Mouse (Mus musculus) heart, embryonic 12.5 days (tissue): ENCODE results near the gene Zkscan6. TPM values are rescaled to one million over a fixed set of nuclear protein-coding genes. Genes with fewer than 3 reads are reported as not detected.
A peak's percentile ranks its signal among the peaks of the same experiment; 100 is the strongest.

Experiments
- ATAC-seq: fragments of 200-750 bp; cut with Nextera tagmentation; 2 replicates; pipeline ENCODE4 v1.8.0; 2017; ENCODE audit warnings: moderate TSS enrichment, moderate library complexity; ENCODE audit not compliant: insufficient number of reproducible peaks, low FRiP score
- H3K27ac ChIP-seq: fragments of 300-500 bp; sonication (generic); 2 replicates; pipeline ENCODE4 v1.5.1; 2016; ENCODE audit warnings: mild to moderate bottlenecking, moderate library complexity; ENCODE audit not compliant: poor library complexity, severe bottlenecking
- H3K27me3 ChIP-seq: fragments of 300-500 bp; sonication (generic); replicated peaks from 2 replicates; pipeline ENCODE4 v1.6.1; 2016; ENCODE audit warnings: mild to moderate bottlenecking, moderate library complexity
- H3K36me3 ChIP-seq: fragments of 300-500 bp; sonication (generic); 2 replicates; pipeline ENCODE4 v1.6.1; 2016; ENCODE audit warnings: mild to moderate bottlenecking, moderate library complexity
- H3K4me1 ChIP-seq: fragments of 300-500 bp; sonication (generic); replicated peaks from 2 replicates; pipeline ENCODE4 v1.6.1; 2016; ENCODE audit warnings: mild to moderate bottlenecking
- H3K4me2 ChIP-seq: fragments of 300-500 bp; sonication (generic); 2 replicates; pipeline ENCODE4 v1.6.1; 2016; ENCODE audit warnings: mild to moderate bottlenecking, moderate library complexity
- H3K4me3 ChIP-seq: fragments of 300-500 bp; sonication (generic); 2 replicates; pipeline ENCODE4 v1.5.1; 2016; ENCODE audit warnings: mild to moderate bottlenecking
- H3K9ac ChIP-seq: fragments of 300-500 bp; sonication (generic); 2 replicates; pipeline ENCODE4 v1.6.1; 2016; ENCODE audit warnings: mild to moderate bottlenecking, moderate library complexity
- H3K9me3 ChIP-seq: fragments of 300-500 bp; sonication (generic); replicated peaks from 2 replicates; pipeline ENCODE4 v1.6.1; 2016; ENCODE audit warnings: mild to moderate bottlenecking, moderate library complexity
- WGBS: fragments of 180-500 bp; shearing (Covaris S2); methylation state at CpG from one replicate; pipeline ENCODE4 v1.1.7; 2016; 5-methylcytosine and 5-hydroxymethylcytosine counted together
- polyA plus RNA-seq: library from polyadenylated mRNA; unstranded; fragments of >200 nt; fragmentation: Nextera tagmentation; extraction: Ambion mirVana; gene quantifications from 2 replicates; pipeline ENCODE4 v1.2.1, GENCODE M21; 2016

Zkscan6 gene
- polyA plus RNA-seq, 1 experiment from 2014 or later, result 12.3 TPM

DNA sequence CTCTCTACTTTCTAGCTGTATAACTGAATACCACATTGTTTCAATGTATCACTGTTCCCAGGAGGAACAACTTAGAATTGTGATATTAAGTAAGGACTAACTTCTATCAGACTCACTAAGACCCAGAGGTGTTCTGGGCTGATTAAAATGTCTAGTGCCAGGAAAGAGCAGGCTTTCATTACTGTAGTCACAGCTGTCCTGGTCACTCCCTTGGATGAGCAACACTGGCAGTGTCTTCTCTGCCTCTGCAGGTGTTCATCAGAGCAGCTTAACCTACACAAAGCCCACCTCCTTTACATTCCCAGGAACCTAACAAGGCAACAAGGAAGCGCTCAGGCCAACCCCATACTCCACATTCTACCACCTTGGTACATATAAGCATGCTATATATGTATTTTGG, 27.4 kb upstream of the Zkscan6 start:
- no peak overlapping the region for H3K27ac ChIP-seq
- H3K9me3 ChIP-seq, result no peaks in the 10 kb centered on the region
- peaks cover 40% of the 10 kb centered on the region for H3K4me1 ChIP-seq
- H3K4me2 ChIP-seq, result no peak overlapping the region
- 94% methylated on average over 1 of the region's 1 CpGs for WGBS
- no peaks in the 10 kb centered on the region for H3K27me3 ChIP-seq
- H3K4me3 ChIP-seq, result no peak overlapping the region
- peaks cover 10% of the 10 kb centered on the region for H3K36me3 ChIP-seq
- ATAC-seq, result no peak
- H3K9ac ChIP-seq, result no peak overlapping the region

DNA sequence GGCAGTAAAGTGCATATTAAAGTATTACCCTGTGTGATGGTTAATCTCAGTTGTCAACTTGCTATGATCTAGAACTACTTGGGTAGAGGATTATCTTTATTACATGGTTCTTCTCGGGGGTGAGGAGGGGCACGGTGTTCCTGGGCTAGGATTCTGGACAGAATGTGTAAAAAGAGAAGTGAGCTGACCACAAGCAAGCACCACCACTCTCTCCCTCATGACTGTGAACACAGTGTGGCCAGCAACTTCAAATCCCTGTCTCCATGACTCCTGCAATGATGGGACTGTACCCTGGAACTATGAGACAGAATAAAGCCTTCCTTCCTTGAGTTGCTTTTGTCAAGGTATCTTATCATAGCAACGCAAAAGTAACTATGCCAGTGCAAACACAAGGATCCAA, 25.4 kb upstream of the Zkscan6 start:
- H3K27ac ChIP-seq, result no peak overlapping the region

DNA sequence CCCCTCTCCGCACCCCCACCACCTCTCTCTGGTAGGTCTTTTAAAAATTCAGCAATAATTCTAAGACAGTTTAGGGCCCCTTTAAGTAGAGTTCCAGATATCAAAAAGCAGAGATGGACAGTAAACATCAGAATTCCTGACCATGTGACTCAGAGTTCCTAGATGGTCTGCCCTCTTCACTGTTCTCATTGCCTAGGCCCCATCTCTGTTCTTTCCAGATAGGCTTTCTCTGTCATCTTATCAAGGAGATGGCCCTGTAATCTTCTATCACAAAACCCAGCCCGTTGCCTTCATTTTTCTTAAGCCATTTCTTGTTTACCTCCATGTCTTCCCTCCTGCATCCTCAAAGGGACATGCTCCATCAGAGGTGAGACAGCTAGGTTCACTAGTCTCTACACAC, 20.8 kb upstream of the Zkscan6 start:
- Histone ChIP-seq H3K9ac (no peak overlapping the region), H3K27ac (no peak overlapping the region)

More for the DNA sequence above, 25.4 kb upstream of the Zkscan6 start:
- Histone ChIP-seq H3K4me3 (no peak overlapping the region), H3K36me3 (peaks cover 13% of the 10 kb centered on the region), H3K9me3 (no peaks in the 10 kb centered on the region), H3K27me3 (no peaks in the 10 kb centered on the region), H3K4me2 (no peak overlapping the region), H3K4me1 (peaks cover 44% of the 10 kb centered on the region), H3K9ac (no peak overlapping the region)
- ATAC-seq, result no peak
- 77% methylated on average over 3 of the region's 3 CpGs for WGBS

DNA sequence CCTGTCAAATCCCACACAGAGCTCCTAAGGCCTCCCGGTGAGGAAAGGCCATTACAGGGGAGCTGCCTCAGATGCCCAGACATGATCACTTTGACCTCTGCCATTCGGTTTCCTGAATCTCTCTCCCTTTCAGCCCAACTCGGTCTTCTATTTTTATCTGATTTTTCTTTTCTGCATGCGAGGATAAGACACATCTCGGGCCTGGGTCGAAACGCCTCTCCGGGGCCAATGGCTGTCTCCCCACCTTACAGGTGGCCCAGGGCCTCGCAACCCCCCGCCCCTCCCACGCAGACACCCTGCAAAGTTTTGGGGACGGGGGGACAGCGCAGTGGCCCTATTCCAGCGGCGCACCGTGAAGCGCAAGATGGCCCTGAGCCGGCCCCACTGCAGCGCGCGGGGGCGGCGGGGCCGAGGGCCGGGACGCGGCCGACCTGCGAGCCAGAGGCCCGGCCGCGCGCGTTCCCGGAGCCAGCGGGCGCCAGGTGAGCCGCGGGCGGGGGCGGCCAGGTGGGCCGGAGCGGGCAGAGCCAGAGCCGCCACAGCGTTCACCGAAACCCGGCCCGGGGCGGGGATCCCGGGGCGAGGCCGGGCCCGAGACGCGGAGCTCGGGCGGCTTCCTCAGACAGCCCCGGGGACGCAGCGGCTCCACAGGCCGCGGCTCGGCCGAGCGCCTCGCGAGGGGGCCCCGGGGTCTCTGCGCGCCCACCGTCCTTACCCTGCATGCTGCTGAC, 19.4 kb upstream of the Zkscan6 start:
- Histone ChIP-seq H3K4me1 (peaks cover 10% of the 10 kb centered on the region), H3K27ac (peak overlapping the region; percentile 80), H3K4me3 (peak overlapping the region; percentile 90), H3K27me3 (no peaks in the 10 kb centered on the region), H3K36me3 (0 out of 2 replicates have a peak, but pooled peaks cover 3% of the 10 kb centered on the region), H3K9ac (peak overlapping the region; percentile 95), H3K4me2 (peak overlapping the region; percentile 86), H3K9me3 (no peaks in the 10 kb centered on the region)
- WGBS, result under 1% methylated on average over 58 of the region's 71 CpGs
- peak; percentile 83 for ATAC-seq

More for the DNA sequence above, 20.8 kb upstream of the Zkscan6 start:
- Histone ChIP-seq H3K4me2 (peak overlapping the region; percentile 42), H3K4me3 (peak overlapping the region; percentile 18; the same call in 1 of the 2 replicates), H3K9me3 (no peaks in the 10 kb centered on the region), H3K27me3 (no peaks in the 10 kb centered on the region), H3K36me3 (0 out of 2 replicates have a peak, but pooled peaks cover 3% of the 10 kb centered on the region), H3K4me1 (peaks cover 10% of the 10 kb centered on the region)
- WGBS, result 61% methylated on average over 2 of the region's 2 CpGs
- ATAC-seq, result no peak

DNA sequence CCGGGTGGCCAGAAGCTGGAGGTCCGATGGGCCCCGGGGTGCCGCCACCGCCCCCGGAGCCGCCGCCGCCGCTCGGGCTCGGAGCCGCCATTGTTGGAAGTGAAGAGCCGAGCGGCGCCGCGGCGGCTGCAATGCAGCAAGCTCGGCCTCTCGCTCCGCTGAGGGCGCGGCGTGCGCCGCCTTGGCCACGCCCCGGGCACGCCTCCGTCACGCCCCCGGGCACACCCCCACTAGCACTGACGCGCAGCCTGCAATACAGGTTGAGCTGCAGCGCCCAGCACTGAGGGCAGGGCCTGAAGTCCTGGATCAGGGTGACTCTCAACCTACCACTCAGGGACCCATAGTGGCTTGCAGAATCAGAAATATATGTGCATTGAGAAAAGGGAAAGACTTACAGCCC, 18.8 kb upstream of the Zkscan6 start, which contains the start of gene Map2k4:
Gene Map2k4, minus strand, starts transcription at position 144 of the 400 bp plus-strand sequence.
- peak within 1 kb of the TSS; percentile 95 for H3K9ac ChIP-seq
- ATAC-seq, result peak; percentile 99
- peaks cover 10% of the 10 kb centered on the region for H3K4me1 ChIP-seq
- 0 out of 2 replicates have a peak, but pooled peaks cover 3% of the 10 kb centered on the region for H3K36me3 ChIP-seq
- peak within 1 kb of the TSS; percentile 90 for H3K4me3 ChIP-seq
- H3K27ac ChIP-seq, result peak within 1 kb of the TSS; percentile 80
- no peaks in the 10 kb centered on the region for H3K9me3 ChIP-seq
- H3K4me2 ChIP-seq, result peak within 1 kb of the TSS; percentile 86
- no peaks in the 10 kb centered on the region for H3K27me3 ChIP-seq
- WGBS, result under 1% methylated on average over 36 of the region's 36 CpGs

DNA sequence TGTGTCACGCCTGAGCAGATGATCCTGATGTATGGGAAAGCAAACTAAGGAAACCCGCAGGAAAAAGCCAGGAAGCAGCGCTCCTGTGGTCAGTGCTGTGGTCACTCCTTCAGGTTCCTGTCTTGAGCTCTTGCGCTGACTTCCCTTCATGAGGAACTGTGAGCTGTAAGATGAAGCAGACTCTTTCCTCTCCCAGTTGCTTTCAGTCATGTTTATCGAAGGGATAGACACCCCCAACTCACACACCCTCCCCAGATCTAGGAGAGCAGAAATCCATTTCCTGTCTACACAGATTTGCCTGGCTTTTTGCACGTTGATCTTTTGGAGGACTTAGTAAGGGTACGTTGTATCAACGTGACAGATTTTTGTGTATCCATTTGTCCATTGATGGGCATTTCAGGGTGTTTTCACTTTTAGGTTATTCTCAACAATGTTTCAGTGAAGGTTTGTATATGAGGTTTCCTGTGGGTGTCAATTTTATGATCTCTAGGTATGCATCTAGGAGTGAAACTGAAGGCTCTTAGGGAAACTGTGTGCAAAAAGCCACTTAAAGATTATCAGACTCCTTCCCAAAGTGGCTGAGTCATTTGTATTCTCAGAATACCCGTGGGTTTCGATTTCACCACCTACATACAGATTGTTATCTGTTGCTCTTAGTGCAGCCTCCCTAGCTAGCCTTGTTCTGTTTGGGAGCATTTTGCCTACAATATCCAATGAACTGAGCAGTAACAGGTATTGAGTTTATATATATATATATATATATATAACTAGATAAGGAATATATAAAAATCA, 12.4 kb upstream of the Zkscan6 start:
- 51% methylated on average over 10 of the region's 10 CpGs for WGBS
- Histone ChIP-seq H3K4me3 (no peak overlapping the region), H3K36me3 (no peaks in the 10 kb centered on the region), H3K4me1 (0 out of 2 replicates have a peak, but pooled peaks cover 9% of the 10 kb centered on the region), H3K9me3 (no peaks in the 10 kb centered on the region), H3K9ac (no peak overlapping the region), H3K4me2 (no peak overlapping the region), H3K27me3 (no peaks in the 10 kb centered on the region), H3K27ac (no peak overlapping the region)
- ATAC-seq, result no peak

DNA sequence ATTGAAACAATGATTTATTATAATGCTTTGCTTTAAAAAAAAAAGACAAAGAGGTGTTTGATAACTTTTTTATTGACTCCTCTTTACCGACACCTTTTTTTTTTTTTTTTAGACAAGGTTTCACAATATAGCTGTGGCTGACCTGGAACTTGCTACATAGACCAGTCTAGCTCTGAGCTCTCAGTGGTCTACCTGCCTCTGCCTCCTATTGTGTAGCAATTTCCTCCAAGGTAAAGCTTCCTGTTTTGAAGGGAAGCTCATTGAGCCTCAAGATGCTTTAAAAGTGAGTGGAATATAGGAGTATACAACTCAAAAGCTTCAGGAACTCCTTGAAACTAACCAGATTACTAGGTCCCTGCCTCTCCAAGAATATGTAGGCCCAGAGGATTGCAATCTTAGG, 11.1 kb upstream of the Zkscan6 start:
- 86% methylated on average over 1 of the region's 1 CpGs for WGBS
- no peak for ATAC-seq
- Histone ChIP-seq H3K27ac (no peak overlapping the region), H3K4me1 (0 out of 2 replicates have a peak, but pooled peaks cover 9% of the 10 kb centered on the region), H3K9me3 (no peaks in the 10 kb centered on the region), H3K36me3 (no peaks in the 10 kb centered on the region), H3K27me3 (no peaks in the 10 kb centered on the region), H3K4me2 (no peak overlapping the region), H3K9ac (no peak overlapping the region), H3K4me3 (no peak overlapping the region)

DNA sequence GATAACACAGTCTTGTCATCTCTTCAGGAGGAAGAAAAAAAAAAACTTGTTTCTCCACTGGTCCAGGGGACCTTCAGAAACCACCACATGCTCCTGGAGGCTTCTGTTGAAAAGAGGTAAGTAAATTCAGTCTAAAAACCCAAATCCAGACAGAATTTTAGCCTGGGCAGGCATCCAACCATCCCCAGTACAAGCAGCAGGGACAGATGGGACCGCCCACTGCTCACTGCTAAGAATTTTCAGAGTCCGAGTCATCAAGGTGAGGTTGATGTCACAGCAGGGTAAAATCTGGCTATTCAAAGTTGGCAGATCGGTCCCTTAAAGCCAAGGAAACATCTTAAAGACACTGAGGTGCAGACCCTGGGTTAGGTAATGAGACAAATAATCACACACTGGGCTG, 5.1 kb upstream of the Zkscan6 start:
- Histone ChIP-seq H3K9ac (no peak overlapping the region), H3K4me2 (no peak overlapping the region), H3K4me1 (no peaks in the 10 kb centered on the region), H3K4me3 (no peak overlapping the region), H3K27me3 (no peaks in the 10 kb centered on the region), H3K9me3 (no peaks in the 10 kb centered on the region), H3K36me3 (no peaks in the 10 kb centered on the region), H3K27ac (no peak overlapping the region)
- 56% methylated on average over 3 of the region's 3 CpGs for WGBS
- no peak for ATAC-seq

DNA sequence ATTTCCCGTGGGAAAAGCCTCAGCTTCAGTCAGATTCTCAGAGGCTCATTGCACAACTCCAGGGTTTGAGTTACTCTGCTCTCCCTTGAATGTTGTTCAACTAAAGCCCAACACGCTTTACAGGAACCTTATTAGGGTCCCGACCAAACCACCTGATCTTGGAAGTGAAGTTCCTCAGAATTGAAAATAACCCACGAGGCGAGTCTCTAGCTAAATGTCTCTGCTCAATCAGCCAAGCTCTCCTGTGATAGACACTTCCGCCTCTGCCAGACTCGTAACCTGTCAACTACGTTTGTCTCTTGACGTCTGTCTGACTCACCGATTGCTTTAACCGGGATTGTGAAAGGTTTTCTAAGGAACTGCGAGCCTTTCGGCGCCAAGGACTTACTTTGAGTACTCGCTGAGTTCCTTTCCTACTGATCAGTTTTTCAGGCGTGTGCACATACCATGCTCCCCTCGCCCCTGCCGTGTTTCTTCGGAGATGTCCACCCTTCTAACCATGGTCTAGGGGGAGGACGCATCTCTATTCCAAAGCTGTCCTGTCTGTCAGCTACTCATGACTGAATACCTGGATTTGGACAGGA, 562 bp upstream of the Zkscan6 start:
- peak; percentile 14 for ATAC-seq
- peak overlapping the region; percentile 76 for H3K4me3 ChIP-seq
- H3K4me2 ChIP-seq, result peak overlapping the region; percentile 90
- peak overlapping the region; percentile 65 for H3K27ac ChIP-seq
- WGBS, result 1% methylated on average over 20 of the region's 20 CpGs
- peaks cover 9% of the 10 kb centered on the region for H3K4me1 ChIP-seq
- no peaks in the 10 kb centered on the region for H3K27me3 ChIP-seq
- H3K9ac ChIP-seq, result peak overlapping the region; percentile 75
- no peaks in the 10 kb centered on the region for H3K9me3 ChIP-seq
- no peaks in the 10 kb centered on the region for H3K36me3 ChIP-seq

DNA sequence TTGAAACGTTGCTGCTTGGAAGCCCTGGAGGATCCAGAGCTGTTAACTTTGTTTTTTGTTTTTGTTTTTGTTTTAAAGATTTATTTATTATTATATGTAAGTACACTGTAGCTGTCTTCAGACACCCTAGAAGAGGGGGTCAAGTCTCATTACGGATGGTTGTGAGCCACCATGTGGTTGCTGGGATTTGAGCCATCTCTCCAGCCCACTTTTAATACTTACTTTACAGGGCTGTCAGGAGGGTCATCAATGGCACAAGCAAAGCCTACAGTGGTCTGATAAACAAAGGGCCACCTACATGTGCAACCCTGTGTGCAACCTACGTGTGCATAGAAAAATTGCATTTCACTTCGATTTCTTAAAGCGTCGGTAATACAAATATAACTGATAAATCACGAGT, 626 bp downstream of the Zkscan6 start:
- 39% methylated on average over 7 of the region's 7 CpGs for WGBS
- ATAC-seq, result no peak

DNA sequence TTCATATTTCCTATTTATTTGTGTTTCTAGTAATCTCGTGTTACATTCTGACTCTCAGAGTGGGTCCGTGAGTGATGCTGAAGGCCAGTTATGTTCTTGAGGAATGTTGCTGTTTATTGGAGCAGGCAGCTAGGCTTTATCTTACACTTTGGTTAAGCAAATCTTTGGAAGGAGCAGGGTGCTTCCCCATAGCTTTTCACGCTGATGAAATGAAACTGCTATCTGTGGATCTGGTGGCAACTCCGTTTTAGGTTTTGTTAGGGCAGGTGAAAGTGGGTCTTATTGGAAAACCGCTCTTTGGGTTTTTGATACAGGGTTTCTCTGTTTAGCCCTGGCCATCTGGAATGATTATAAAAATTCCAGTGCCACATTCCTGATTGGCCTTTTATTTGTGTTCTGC, 5.1 kb downstream of the Zkscan6 start:
- peaks cover 23% of the 10 kb centered on the region for H3K36me3 ChIP-seq
- no peak for ATAC-seq
- no peak overlapping the region for H3K4me3 ChIP-seq
- 33% methylated on average over 5 of the region's 5 CpGs for WGBS
- H3K9ac ChIP-seq, result no peak overlapping the region
- H3K4me2 ChIP-seq, result no peak overlapping the region
- H3K27me3 ChIP-seq, result no peaks in the 10 kb centered on the region
- H3K4me1 ChIP-seq, result peaks cover 28% of the 10 kb centered on the region
- H3K9me3 ChIP-seq, result no peaks in the 10 kb centered on the region
- H3K27ac ChIP-seq, result no peak overlapping the region

More for the DNA sequence above, 626 bp downstream of the Zkscan6 start:
- H3K4me2 ChIP-seq, result peak overlapping the region; percentile 90
- peak overlapping the region; percentile 87 for H3K27ac ChIP-seq
- peaks cover 17% of the 10 kb centered on the region for H3K4me1 ChIP-seq
- no peaks in the 10 kb centered on the region for H3K27me3 ChIP-seq
- no peaks in the 10 kb centered on the region for H3K9me3 ChIP-seq
- H3K36me3 ChIP-seq, result no peaks in the 10 kb centered on the region
- peak overlapping the region; percentile 76 for H3K4me3 ChIP-seq
- H3K9ac ChIP-seq, result peak overlapping the region; percentile 75
